Mouse (Mus musculus) gastrocnemius, postnatal 14 days (tissue): ENCODE results near the gene Col23a1. TPM values are rescaled to one million over a fixed set of nuclear protein-coding genes. Genes with fewer than 3 reads are reported as not detected.
"Not testable (repeated sequence)": the region's sequence is repeated elsewhere in the genome, so short reads cannot be mapped to it uniquely, and the experiment has no call there.

Experiments
- DNase-seq: peaks from one replicate; pipeline ENCODE4 v3.0.0; 2021; ENCODE audit warnings: mixed read lengths
- intact Hi-C: fragments of 180-260 bp; cut with DNase I; formaldehyde crosslinking; loops from one replicate; pipeline ENCODE4 v1.15.1; 2025; ENCODE audit warnings: low total_unique reads
- total RNA-seq, 2 experiments: library from RNA; stranded (reverse); gene quantifications; 2 replicates each; pipeline ENCODE4 v1.2.3; 2021

Gene Col23a1
- total RNA-seq, 2 experiments from 2014 or later = 4.7 to 5.9 TPM

DNA sequence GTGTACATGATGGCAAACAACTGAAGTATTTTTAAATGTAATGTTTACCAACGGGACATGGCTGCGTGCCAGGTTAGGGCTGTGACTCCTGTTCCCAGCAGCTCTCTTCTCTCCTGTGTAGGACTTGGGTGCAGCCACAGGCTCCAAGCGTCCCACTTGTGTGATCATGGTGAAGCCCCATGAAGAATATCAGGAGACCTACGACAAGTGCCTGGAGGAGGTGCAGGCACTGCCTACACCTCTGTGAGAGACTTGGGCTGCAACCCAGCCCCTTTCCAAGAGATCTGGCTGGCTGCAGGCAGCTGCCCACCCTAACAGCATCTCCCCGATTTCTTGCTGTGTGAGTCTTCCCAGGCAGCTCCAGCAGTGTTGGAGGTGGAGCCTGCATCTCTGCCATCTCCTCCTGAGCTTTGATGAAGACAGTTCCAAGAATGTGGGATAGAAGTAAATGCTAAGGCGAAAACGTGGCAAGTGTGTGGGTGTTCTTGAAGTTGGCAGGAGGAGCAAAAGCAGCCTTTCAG lies 333.3 kb downstream of the Col23a1 start:
- intact Hi-C loops = no loop called here
- no peak for DNase-seq

DNA sequence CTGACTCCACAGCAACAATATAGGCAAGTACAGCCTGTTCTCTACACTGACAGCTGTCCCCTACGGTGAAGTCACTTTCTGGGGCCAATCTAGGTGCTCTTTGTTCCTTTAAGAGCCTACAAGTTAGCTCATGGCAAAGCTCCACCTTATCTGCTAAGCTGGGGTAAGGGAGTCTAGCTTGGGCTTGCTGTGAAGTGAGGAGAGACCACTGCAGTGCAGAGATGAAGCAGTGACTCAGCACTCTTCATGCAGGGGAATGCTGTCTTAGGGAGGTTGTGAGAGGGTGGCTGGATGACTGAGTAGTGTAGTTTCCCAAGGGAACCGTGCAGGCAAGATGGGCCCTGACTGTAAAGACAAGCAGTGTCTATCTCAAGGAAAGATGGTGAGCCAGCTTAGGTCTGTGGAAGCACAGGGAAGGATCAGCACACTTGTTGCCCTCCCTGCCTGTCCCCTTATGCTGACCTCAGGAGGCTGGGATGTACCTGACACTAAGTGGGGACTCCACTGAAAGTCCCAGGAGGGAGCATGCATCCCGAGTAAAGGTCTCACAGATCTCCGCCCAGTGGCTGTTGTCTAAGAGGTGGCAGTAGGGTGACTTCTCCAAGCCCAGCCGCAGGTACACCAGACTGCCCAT lies 335.6 kb downstream of the Col23a1 start:
- intact Hi-C loops = no loop called here
- DNase-seq = no peak

DNA sequence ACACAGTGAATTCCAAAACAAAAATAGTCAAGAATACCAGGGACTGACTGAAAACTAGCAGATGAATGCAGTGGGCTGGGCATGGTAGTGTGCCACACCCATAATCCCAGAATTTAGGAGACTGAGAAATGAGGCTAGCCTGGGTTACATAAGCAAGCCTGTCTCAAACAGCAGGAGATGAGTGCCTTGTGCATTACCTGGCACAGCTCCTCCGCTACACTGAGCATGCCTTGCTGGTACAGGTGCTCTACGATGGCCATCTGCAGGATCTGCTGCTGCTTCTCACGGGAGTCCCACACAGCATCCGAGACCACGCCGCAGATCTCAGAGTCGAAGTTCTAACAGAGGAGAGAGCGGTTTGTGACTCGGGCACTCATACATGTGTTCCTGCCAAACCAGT lies 337.7 kb downstream of the Col23a1 start:
- intact Hi-C loops = no loop called here
- DNase-seq = no peak

DNA sequence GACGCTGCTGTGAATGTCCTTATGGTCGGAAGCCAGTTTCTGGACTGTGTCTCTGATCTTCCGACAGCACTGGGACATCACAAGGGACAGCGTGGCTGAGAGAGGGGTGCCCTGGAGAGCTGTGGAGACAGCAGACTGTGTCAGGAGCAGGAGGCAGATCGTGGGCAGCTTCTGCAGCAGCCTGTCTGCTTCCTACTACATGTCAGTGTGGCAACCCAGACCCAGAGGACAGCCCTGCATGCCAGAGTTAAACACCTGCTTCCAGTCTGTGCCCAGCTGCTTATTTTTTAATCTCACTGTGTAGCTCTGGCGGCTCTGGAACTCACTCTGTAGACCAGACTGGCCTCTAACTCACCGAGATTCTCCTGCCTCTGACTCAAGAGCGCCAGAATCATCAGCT lies 338.2 kb downstream of the Col23a1 start:
- DNase-seq = no peak
- intact Hi-C loops = no loop called here

DNA sequence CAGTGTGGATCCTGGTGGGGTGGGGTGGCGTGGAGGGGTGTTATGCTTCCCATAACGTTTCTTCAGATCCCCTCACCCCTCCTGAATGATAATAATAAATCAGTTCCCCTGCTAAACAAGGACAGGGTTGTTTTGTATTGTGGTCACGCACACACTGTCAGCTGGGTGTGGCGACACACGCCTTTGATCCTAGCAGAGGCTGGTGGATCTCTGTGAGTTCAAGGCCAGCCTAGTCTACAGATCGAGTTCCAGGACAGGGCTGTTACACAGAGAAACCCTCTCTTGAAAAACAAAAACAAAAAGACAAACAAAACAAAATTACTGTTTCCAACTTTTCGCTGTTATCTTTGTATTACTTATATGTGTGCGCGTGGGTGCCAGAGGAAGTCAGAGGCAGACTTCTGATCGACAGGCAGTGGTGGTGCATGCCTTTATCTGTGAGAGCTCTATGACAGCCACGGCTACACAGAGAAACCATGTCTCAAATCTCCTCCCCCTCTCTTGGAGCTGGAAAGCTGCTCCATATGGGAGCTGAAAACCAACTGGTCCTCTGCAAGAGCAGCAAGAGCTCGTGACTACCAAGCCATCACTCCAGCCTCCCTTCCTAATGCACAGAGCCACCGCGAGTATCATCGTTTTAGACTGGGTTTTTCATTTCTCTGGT lies 340.1 kb downstream of the Col23a1 start:
- no peak for DNase-seq

DNA sequence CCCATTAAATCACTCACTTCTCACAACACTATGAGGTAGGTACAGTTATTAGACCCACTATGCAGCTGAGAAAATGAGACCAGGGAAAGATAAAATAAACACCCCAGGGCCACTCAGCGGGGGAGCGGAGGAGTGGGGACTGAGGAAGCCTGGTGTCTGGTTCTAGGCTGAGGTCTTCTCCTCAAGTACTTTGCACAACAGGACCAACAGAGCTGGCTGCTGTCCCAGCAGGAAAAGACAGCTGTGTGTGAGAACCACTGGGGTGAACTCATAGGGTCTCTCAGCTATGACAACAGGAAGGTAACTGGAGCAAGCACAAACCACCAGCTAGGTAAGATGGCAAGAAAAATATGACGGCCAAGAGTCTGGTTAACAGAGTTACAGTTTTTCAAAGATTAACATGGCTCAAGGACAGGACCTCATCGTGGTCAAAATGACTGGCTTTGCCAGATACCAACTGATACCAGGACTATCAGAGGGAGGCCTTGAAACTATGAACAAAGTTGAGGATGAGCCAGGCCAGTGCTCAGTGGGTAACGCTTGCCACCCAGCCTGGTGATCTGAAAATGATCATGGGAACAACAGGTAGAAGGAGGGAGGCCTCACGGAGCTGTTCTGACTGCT lies 342.5 kb downstream of the Col23a1 start:
- no peak for DNase-seq

More for the DNA sequence above, 340.1 kb downstream of the Col23a1 start:
- intact Hi-C loops = no loop called here

DNA sequence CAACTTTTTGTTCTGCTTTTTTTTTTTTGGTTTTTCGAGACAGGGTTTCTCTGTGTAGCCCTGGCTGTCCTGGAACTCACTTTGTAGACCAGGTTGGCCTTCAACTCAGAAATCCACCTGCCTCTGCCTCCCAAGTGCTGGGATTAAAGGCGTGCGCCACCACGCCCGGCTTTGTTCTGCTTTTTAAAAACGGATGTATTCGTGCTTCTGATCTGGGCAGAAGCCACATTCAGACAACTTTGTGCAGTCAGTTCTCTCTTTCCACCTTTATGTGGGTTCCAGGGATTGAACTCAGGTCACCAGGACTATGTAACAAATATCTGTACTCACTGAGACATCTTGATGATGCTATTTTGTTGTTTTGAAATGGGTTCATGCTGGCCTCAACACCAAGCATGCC lies 343.5 kb downstream of the Col23a1 start:
- intact Hi-C loops, DNase-seq: not testable (repeated sequence)

More for the DNA sequence above, 342.5 kb downstream of the Col23a1 start:
- intact Hi-C loops = no loop called here

Other genes with a start within 250 kb of the Col23a1 start
- not detected for gene Olfr1375, start 241.8 kb upstream of the Col23a1 start, total RNA-seq
- 1 to 10 TPM; 1.7 to 1.9 TPM for gene Zfp354a, start 230.7 kb upstream of the Col23a1 start, total RNA-seq
- not detected for gene Gm12569, start 69.4 kb upstream of the Col23a1 start, total RNA-seq
- 10 to 100 TPM; 27.1 to 43.5 TPM for gene Clk4, start 28.2 kb upstream of the Col23a1 start, total RNA-seq
- gene BC049762, start 26.9 kb upstream of the Col23a1 start, total RNA-seq = not detected